Mouse (Mus musculus) CH12.LX (cell line): ENCODE measurements around the gene Gm128. TPM values are rescaled to one million over a fixed set of nuclear protein-coding genes. Genes with fewer than 3 reads are reported as not detected.

Experiments used
- DNase-seq: peaks from one replicate; pipeline ENCODE4 v3.0.0-alpha.2; 2013; ENCODE audit errors: extremely low read depth
- H3K27ac ChIP-seq: 2 replicates; pipeline ENCODE4 v1.5.1; 2012; ENCODE audit warnings: low read depth, mild to moderate bottlenecking, control low read depth, moderate library complexity; ENCODE audit not compliant: insufficient read depth
- H3K27me3 ChIP-seq: replicated peaks from 2 replicates; pipeline ENCODE3; 2012; ENCODE audit warnings: inconsistent platforms
- H3K36me3 ChIP-seq, 2 experiments: replicated peaks in 1 of 2; 2 replicates each; pipeline versions ENCODE3 to v1.6.1; 2012; ENCODE audit warnings: inconsistent platforms in 1 of 2, low read length in 1 of 2, mild to moderate bottlenecking in 1 of 2, mixed read lengths in 1 of 2, moderate library complexity in 1 of 2; ENCODE audit not compliant: control insufficient read depth in 1 of 2, insufficient read depth in 1 of 2
- H3K4me1 ChIP-seq, 2 experiments: 2 replicates each; pipeline ENCODE4 v1.6.1; 2012; ENCODE audit warnings: inconsistent platforms in 1 of 2, moderate library complexity in 1 of 2; ENCODE audit not compliant: insufficient read depth in 2 of 2, control insufficient read depth in 1 of 2
- H3K4me2 ChIP-seq: 2 replicates; pipeline ENCODE4 v1.6.1; 2012; ENCODE audit warnings: low read depth, mild to moderate bottlenecking, control low read depth; ENCODE audit not compliant: poor library complexity, insufficient read depth, severe bottlenecking
- H3K4me3 ChIP-seq, 3 experiments: fragments of 150-350 bp in 1 of 3; sonication (generic) in 1 of 3; replicated peaks in 1 of 3; 2 replicates each; pipeline versions ENCODE3 to v1.5.1; 2011 to 2012; ENCODE audit warnings: low read depth in 2 of 3, low read length in 2 of 3, mild to moderate bottlenecking in 2 of 3, moderate library complexity in 2 of 3, control low read depth in 1 of 3, improper control_type of control experiment in 1 of 3, inconsistent platforms in 1 of 3, mixed read lengths in 1 of 3; ENCODE audit not compliant: poor library complexity in 1 of 3
- H3K79me2 ChIP-seq: replicated peaks from 2 replicates; pipeline ENCODE4 v1.6.1; 2012; ENCODE audit warnings: mild to moderate bottlenecking, moderate library complexity; ENCODE audit not compliant: control insufficient read depth, poor library complexity, insufficient read depth, severe bottlenecking; ENCODE audit errors: extremely low read depth
- H3K9ac ChIP-seq: 2 replicates; pipeline ENCODE4 v1.6.1; 2012; ENCODE audit warnings: low read depth, mild to moderate bottlenecking, control low read depth, moderate library complexity; ENCODE audit not compliant: insufficient read depth
- H3K9me3 ChIP-seq: replicated peaks from 2 replicates; pipeline ENCODE3; 2012; ENCODE audit warnings: low read length, inconsistent platforms, mixed read lengths
- BHLHE40 ChIP-seq: IDR thresholded peaks from 2 replicates; pipeline ENCODE4 v1.6.1; 2011; ENCODE audit warnings: mild to moderate bottlenecking, low read depth, low read length, improper control_type of control experiment
- CTCF ChIP-seq, 2 experiments: IDR thresholded peaks in 1 of 2; conservative IDR thresholded peaks in 1 of 2; 2 replicates each; pipeline ENCODE4 v1.5.1; 2011 to 2012; ENCODE audit warnings: low read depth in 2 of 2, low read length in 2 of 2, improper control_type of control experiment in 1 of 2, inconsistent platforms in 1 of 2, mild to moderate bottlenecking in 1 of 2, moderate library complexity in 1 of 2
- ELF1 ChIP-seq: IDR thresholded peaks from 2 replicates; pipeline ENCODE4 v1.6.1; 2014; ENCODE audit warnings: low read depth, mild to moderate bottlenecking, inconsistent platforms, low read length, improper control_type of control experiment
- ETS1 ChIP-seq: conservative IDR thresholded peaks from 2 replicates; pipeline ENCODE4 v1.6.1; 2012; ENCODE audit warnings: low read depth, mild to moderate bottlenecking, inconsistent platforms, low read length, improper control_type of control experiment, moderate library complexity
- JUN ChIP-seq: IDR thresholded peaks from 2 replicates; pipeline ENCODE4 v1.6.1; 2011; ENCODE audit warnings: low read depth, mild to moderate bottlenecking, low read length, improper control_type of control experiment, moderate library complexity; ENCODE audit not compliant: insufficient read depth
- JUND ChIP-seq: conservative IDR thresholded peaks from 2 replicates; pipeline ENCODE4 v1.6.1; 2011; ENCODE audit warnings: low read depth, low read length, improper control_type of control experiment
- KAT2A ChIP-seq: IDR thresholded peaks from 2 replicates; pipeline ENCODE4 v1.6.1; 2012; ENCODE audit warnings: low read length, improper control_type of control experiment, inconsistent platforms; ENCODE audit not compliant: insufficient replicate concordance
- POLR2A ChIP-seq: IDR thresholded peaks from 2 replicates; pipeline ENCODE4 v1.6.1; 2011; ENCODE audit warnings: low read depth, mild to moderate bottlenecking, improper control_type of control experiment, low read length
- RAD21 ChIP-seq: IDR thresholded peaks from 2 replicates; pipeline ENCODE4 v1.6.1; 2011; ENCODE audit warnings: low read depth, mild to moderate bottlenecking, low read length, improper control_type of control experiment, moderate library complexity
- TBP ChIP-seq: conservative IDR thresholded peaks from 2 replicates; pipeline ENCODE4 v1.6.1; 2011; ENCODE audit warnings: low read depth, low read length, improper control_type of control experiment
- TCF12 ChIP-seq: IDR thresholded peaks from 2 replicates; pipeline ENCODE4 v1.6.1; 2014; ENCODE audit warnings: low read depth, mild to moderate bottlenecking, inconsistent platforms, low read length, improper control_type of control experiment
- USF1 ChIP-seq: IDR thresholded peaks from 2 replicates; pipeline ENCODE4 v1.6.1; 2014; ENCODE audit warnings: low read depth, mild to moderate bottlenecking, inconsistent platforms, low read length, improper control_type of control experiment
- ZC3H11A ChIP-seq: IDR thresholded peaks from 2 replicates; pipeline ENCODE4 v1.6.1; 2012; ENCODE audit warnings: low read depth, mild to moderate bottlenecking, inconsistent platforms, low read length, improper control_type of control experiment
- ZNF384 ChIP-seq: IDR thresholded peaks from 2 replicates; pipeline ENCODE4 v1.6.1; 2012; ENCODE audit warnings: low read depth, low read length, improper control_type of control experiment, inconsistent platforms
- dilution Hi-C: fragments of 300-500 bp; cut with MboI; formaldehyde crosslinking; loops from 2 replicates; pipeline ENCODE4 v1.14.3; 2020; ENCODE audit warnings: low sequenced_read_pairs; ENCODE audit not compliant: extremely low pct_unique_long_range_greater_than_20kb, extremely low pct_ligation_motif_present
- in situ Hi-C: fragments of 300-500 bp; cut with MboI; formaldehyde crosslinking; loops from 3 replicates; pipeline ENCODE4 v1.14.3; 2019; ENCODE audit warnings: low sequenced_read_pairs, low pct_ligation_motif_present, low pct_unique_long_range_greater_than_20kb, mixed read lengths
- polyA plus RNA-seq: library from polyadenylated mRNA; unstranded; fragments of >175 nt; gene quantifications from 2 replicates; pipeline ENCODE4 v1.2.1, GENCODE M21; 2012; ENCODE audit warnings: low read depth; ENCODE audit not compliant: insufficient read length
- total RNA-seq, 2 experiments: library from RNA; depleted of rRNA; stranded (reverse); fragments of 300-350 nt in 1 of 2; fragments of >200 nt in 1 of 2; gene quantifications; 2 replicates each; pipeline ENCODE4 v1.2.3; 2012 to 2014

Gm128 gene
- total and polyA plus RNA-seq, 3 experiments, result not detected

GRCm38 (mm10) chr3:95239971-95240370 is 1.4 kb downstream of the Gm128 start:
- in situ Hi-C loops (no loop called here), dilution Hi-C loops (no loop called here)
- Histone ChIP-seq H3K4me1 (peaks cover 0 to 3% of the 10 kb centered on the region in 2 experiments; a peak in 1 of 4 replicates), H3K36me3 (peaks cover 26 to 52% of the 10 kb centered on the region in 2 experiments), H3K79me2 (no peaks in the 10 kb centered on the region), H3K27me3 (no peaks in the 10 kb centered on the region), H3K4me3 (no peak overlapping the region), H3K4me2 (no peak overlapping the region), H3K9ac (no peak overlapping the region), H3K9me3 (no peaks in the 10 kb centered on the region), H3K27ac (no peak overlapping the region)
- no peak for DNase-seq
- TF ChIP-seq BHLHE40 (no peak), TBP (no peak), POLR2A (no peak), USF1 (no peak), KAT2A (no peak)

GRCm38 (mm10) chr3:95239022-95239421 is 2.4 kb downstream of the Gm128 start:
- dilution Hi-C loops (no loop called here), in situ Hi-C loops (no loop called here)
- H3K9me3 ChIP-seq, result no peaks in the 10 kb centered on the region
- H3K9ac ChIP-seq, result no peak overlapping the region
- DNase-seq, result no peak
- TF ChIP-seq CTCF (conservative IDR thresholded peaks at IDR 0.05 in 1 of 2, IDR thresholded peaks at IDR 0.05 in 1 of 2; ENCODE audit: low read depth in 2 of 2, low read length in 2 of 2) (peak in 1 of 2 experiments; percentile 37; a peak in 2 of 4 replicates), KAT2A (no peak), TCF12 (no peak), ELF1 (no peak), RAD21 (peak; percentile 14), BHLHE40 (no peak), JUND (no peak), JUN (no peak), ZC3H11A (no peak), ETS1 (no peak), ZNF384 (no peak)
- no peak overlapping the region for H3K4me2 ChIP-seq
- peaks cover 33 to 60% of the 10 kb centered on the region in 2 experiments for H3K36me3 ChIP-seq
- H3K4me1 ChIP-seq, result peaks cover 0 to 11% of the 10 kb centered on the region in 2 experiments; a peak in 2 of 4 replicates
- no peak overlapping the region for H3K27ac ChIP-seq
- no peaks in the 10 kb centered on the region for H3K79me2 ChIP-seq
- H3K27me3 ChIP-seq, result no peaks in the 10 kb centered on the region
- H3K4me3 ChIP-seq, result no peak overlapping the region
